ENCODE assay signal across 10 mouse cellular contexts in genomic region chr19:10014824-10015223, GRCm38 (mm10). TPM values are rescaled to one million over a fixed set of nuclear protein-coding genes. Genes with fewer than 3 reads are reported as not detected.
DNase-seq lines count a peak whose midpoint lies in the region; ATAC-seq lines count a peak whose summit lies in the region.
"Had no signal": no experiment of that assay in that cellular context is flagged by ENCODE, and none has a peak within 500 bp of the region (broad histone marks: within the 10 kb centered on the region; RNA-seq: fewer than 3 reads in every experiment).

No protein-coding gene starts in this region.

- intact Hi-C loops in heart, postnatal 10 days (cut with DNase I), result no loop called here

- peaks cover 68% of the 10 kb centered on the region for H3K4me1 ChIP-seq in heart, embryonic 10.5 days
- peaks cover 81% of the 10 kb centered on the region for H3K4me1 ChIP-seq in liver, embryonic 15.5 days (replicated peaks)

- ATAC-seq in liver, embryonic 15.5 days (ENCODE audit: insufficient read depth), result peak; percentile 76

- H3K36me3 ChIP-seq in heart, embryonic 10.5 days, result no peaks in the 10 kb centered on the region
- H3K36me3 ChIP-seq in liver, embryonic 15.5 days (replicated peaks), result peaks cover 23% of the 10 kb centered on the region

- peak overlapping the region; percentile 97 for H3K4me2 ChIP-seq in liver, embryonic 15.5 days

- H3K9ac ChIP-seq in liver, embryonic 15.5 days, result peak overlapping the region; percentile 86

- H3K9me3 ChIP-seq in heart, embryonic 10.5 days, result no peaks in the 10 kb centered on the region
- no peaks in the 10 kb centered on the region for H3K9me3 ChIP-seq in liver, embryonic 15.5 days (replicated peaks)

- H3K27ac ChIP-seq in heart, embryonic 10.5 days, result peak overlapping the region; percentile 90
- H3K27ac ChIP-seq in liver, embryonic 15.5 days (replicated peaks), result peak overlapping the region; percentile 98

- DNase-seq in heart, embryonic 10.5 days (ENCODE audit: low spot score), result peak; percentile 94
- DNase-seq in heart, postnatal 10 days, result no peak
- peak; percentile 86 for DNase-seq in c-Kit-negative CD71-positive TER-119-positive erythroid progenitor cells, embryonic 14.5 days (ENCODE audit: low read depth, low spot score)
- DNase-seq in kidney, adult 8-10 months, result peak; percentile 72 to 75
- no peak for DNase-seq in ovary, postnatal 36 days (ENCODE audit: low spot score)
- no peak for DNase-seq in MN1 (ENCODE audit: low spot score)
- DNase-seq in urinary bladder, postnatal 10 days (ENCODE audit: low spot score), result no peak
- DNase-seq: embryo, embryonic 11 days; heart, postnatal 14 days had no signal

- 52% methylated on average over 13 of the region's 13 CpGs for WGBS in heart, embryonic 10.5 days
- WGBS in liver, embryonic 15.5 days (ENCODE audit: insufficient replicate concordance), result 16% methylated on average over 13 of the region's 13 CpGs

- peaks cover 3% of the 10 kb centered on the region; the same call in 1 of the 2 replicates for H3K27me3 ChIP-seq in heart, embryonic 10.5 days (ENCODE audit: insufficient read depth, poor library complexity, severe bottlenecking)
- no peaks in the 10 kb centered on the region for H3K27me3 ChIP-seq in liver, embryonic 15.5 days

- peak overlapping the region; percentile 67 for H3K4me3 ChIP-seq in heart, embryonic 10.5 days
- H3K4me3 ChIP-seq in liver, embryonic 15.5 days (replicated peaks), result peak overlapping the region; percentile 71

RNA-seq across cellular contexts. Expression of gene Rab3il1, which starts 13.4 kb away (rescaled TPM):
- polyA plus RNA-seq in heart, embryonic 10.5 days (2016; fragmentation: Nextera tagmentation; extraction: Ambion mirVana), result 51.5 and 57.6 TPM in 2 replicates
- 10 to 100 TPM; 10.4 to 12.1 TPM for total RNA-seq in heart, postnatal 10 days (2021)
- polyA plus RNA-seq in liver, embryonic 15.5 days (2015; fragmentation: Nextera tagmentation; extraction: Ambion mirVana), result 245 and 277 TPM in 2 replicates

RNA-seq across cellular contexts. Expression of gene Best1, which starts 13.4 kb away (rescaled TPM):
- 0.73 and 0.95 TPM in 2 replicates for polyA plus RNA-seq in heart, embryonic 10.5 days (2016; fragmentation: Nextera tagmentation; extraction: Ambion mirVana)
- under 1 TPM; 0.20 to 0.36 TPM for total RNA-seq in heart, postnatal 10 days (2021)
- polyA plus RNA-seq in liver, embryonic 15.5 days (2015; fragmentation: Nextera tagmentation; extraction: Ambion mirVana), result 0.09 and 0.12 TPM in 2 replicates

RNA-seq across cellular contexts. Expression of gene Fads3, which starts 26.5 kb away (rescaled TPM):
- 16.5 and 19.0 TPM in 2 replicates for polyA plus RNA-seq in heart, embryonic 10.5 days (2016; fragmentation: Nextera tagmentation; extraction: Ambion mirVana)
- total RNA-seq in heart, postnatal 10 days (2021), result 10 to 100 TPM; 39.7 to 45.5 TPM
- polyA plus RNA-seq in liver, embryonic 15.5 days (2015; fragmentation: Nextera tagmentation; extraction: Ambion mirVana), result 7.6 and 8.9 TPM in 2 replicates

RNA-seq across cellular contexts. Expression of gene Fth1, which starts 34.4 kb away (rescaled TPM):
- 1,706 and 1,823 TPM in 2 replicates for polyA plus RNA-seq in heart, embryonic 10.5 days (2016; fragmentation: Nextera tagmentation; extraction: Ambion mirVana)
- 1,000 to 10,000 TPM; 1,753 to 1,826 TPM for total RNA-seq in heart, postnatal 10 days (2021)
- 3,441 and 3,837 TPM in 2 replicates for polyA plus RNA-seq in liver, embryonic 15.5 days (2015; fragmentation: Nextera tagmentation; extraction: Ambion mirVana)

Comparison
In these comparisons a context has a peak if more than half of its experiments do, and no peak if none do; other contexts are left out.
1. DNase-seq: peak in heart, embryonic 10.5 days (single experiment), c-Kit-negative CD71-positive TER-119-positive erythroid progenitor cells, embryonic 14.5 days (single experiment) and kidney, adult 8-10 months (2 of 2); none in heart, postnatal 10 days (0 of 2), ovary, postnatal 36 days (single experiment), MN1 (single experiment) and urinary bladder, postnatal 10 days (single experiment).